8 mouse cellular contexts compared by ENCODE assay signal in genomic region chr17:31636277-31636941, GRCm38 (mm10). TPM values are rescaled to one million over a fixed set of nuclear protein-coding genes. Genes with fewer than 3 reads are reported as not detected.
DNase-seq lines count a peak whose midpoint lies in the region; ATAC-seq and TF ChIP-seq lines count a peak whose summit lies in the region.

No protein-coding gene starts in this region.

- peaks cover 16% of the 10 kb centered on the region for H3K27me3 ChIP-seq in kidney, embryonic 16.5 days (ENCODE audit: insufficient read depth, low read length)
- peaks cover 36% of the 10 kb centered on the region for H3K27me3 ChIP-seq in embryonic facial prominence, embryonic 10.5 days (replicated peaks; ENCODE audit: low read depth, poor library complexity, severe bottlenecking)
- no peaks in the 10 kb centered on the region for H3K27me3 ChIP-seq in hindbrain, postnatal 0 days (ENCODE audit: insufficient read depth, low read length)
- peaks cover 19% of the 10 kb centered on the region for H3K27me3 ChIP-seq in myocyte (ENCODE audit: control insufficient read depth, insufficient read depth, insufficient read length)

- no peak; the same call in 1 of the 2 replicates for ATAC-seq in kidney, embryonic 16.5 days (ENCODE audit: low FRiP score, low TSS enrichment)
- peak; percentile 48 for ATAC-seq in hindbrain, postnatal 0 days

- TF ChIP-seq POLR2A in myocyte (IDR thresholded peaks at IDR 0.05; ENCODE audit: insufficient read length, low read depth): no peak

- H3K4me1 ChIP-seq in kidney, embryonic 16.5 days (ENCODE audit: insufficient read depth, low read length): peaks cover 11% of the 10 kb centered on the region
- H3K4me1 ChIP-seq in embryonic facial prominence, embryonic 10.5 days: peaks cover 20% of the 10 kb centered on the region
- H3K4me1 ChIP-seq in hindbrain, postnatal 0 days (ENCODE audit: insufficient read depth, low read length): 0 out of 2 replicates have a peak, but pooled peaks cover 9% of the 10 kb centered on the region

- no peak overlapping the region for H3ac ChIP-seq in myocyte (ENCODE audit: control insufficient read depth, insufficient read length)

- H3K27ac ChIP-seq in kidney, embryonic 16.5 days (ENCODE audit: low read length): no peak overlapping the region
- peak overlapping the region; percentile 58; the same call in 1 of the 2 replicates for H3K27ac ChIP-seq in embryonic facial prominence, embryonic 10.5 days (replicated peaks)
- H3K27ac ChIP-seq in hindbrain, postnatal 0 days: peak overlapping the region; percentile 81; the same call in 1 of the 2 replicates

- WGBS in kidney, embryonic 16.5 days: 3% methylated on average over 45 of the region's 45 CpGs
- WGBS in embryonic facial prominence, embryonic 10.5 days: 5% methylated on average over 45 of the region's 45 CpGs
- WGBS in hindbrain, postnatal 0 days: 3% methylated on average over 45 of the region's 45 CpGs

- H3K36me3 ChIP-seq in kidney, embryonic 16.5 days (ENCODE audit: insufficient read depth, low read length): no peaks in the 10 kb centered on the region
- no peaks in the 10 kb centered on the region for H3K36me3 ChIP-seq in embryonic facial prominence, embryonic 10.5 days (replicated peaks)
- no peaks in the 10 kb centered on the region for H3K36me3 ChIP-seq in hindbrain, postnatal 0 days (ENCODE audit: insufficient read depth, low read length)
- H3K36me3 ChIP-seq in myocyte (ENCODE audit: control insufficient read depth, insufficient read depth): no peaks in the 10 kb centered on the region

- H3K79me2 ChIP-seq in myocyte (ENCODE audit: control insufficient read depth, insufficient read depth): no peaks in the 10 kb centered on the region

- peak overlapping the region; percentile 66 for H3K9ac ChIP-seq in kidney, embryonic 16.5 days (replicated peaks; ENCODE audit: low read length)
- H3K9ac ChIP-seq in hindbrain, postnatal 0 days (replicated peaks; ENCODE audit: low read length): peak overlapping the region; percentile 62

- no peak for DNase-seq in kidney, adult 18-20 months
- DNase-seq in embryonic facial prominence, embryonic 10.5 days (ENCODE audit: low spot score): no peak
- DNase-seq in hindbrain, postnatal 0 days (ENCODE audit: low spot score): no peak
- no peak for DNase-seq in testis, postnatal 10 days (ENCODE audit: low spot score)
- no peak for DNase-seq in cerebellum, adult 9-11 months
- DNase-seq in thymus, postnatal 0 days (ENCODE audit: low spot score): no peak

- peak overlapping the region; percentile 61 for H3K4me3 ChIP-seq in kidney, embryonic 16.5 days (ENCODE audit: low read length)
- peak overlapping the region; percentile 66 for H3K4me3 ChIP-seq in embryonic facial prominence, embryonic 10.5 days
- H3K4me3 ChIP-seq in hindbrain, postnatal 0 days (ENCODE audit: low read length): peak overlapping the region; percentile 49
- no peak overlapping the region for H3K4me3 ChIP-seq in myocyte

- peak overlapping the region; percentile 99 for H3K4me2 ChIP-seq in kidney, embryonic 16.5 days (replicated peaks; ENCODE audit: low read depth, low read length)
- H3K4me2 ChIP-seq in hindbrain, postnatal 0 days (ENCODE audit: low read depth, low read length): peak overlapping the region; percentile 94
- peak overlapping the region; percentile 50 for H3K4me2 ChIP-seq in myocyte (ENCODE audit: low read depth)

- TF ChIP-seq CTCF in hindbrain, postnatal 0 days (IDR thresholded peaks at IDR 0.05; ENCODE audit: low read depth): no peak

- no peaks in the 10 kb centered on the region for H3K9me3 ChIP-seq in kidney, embryonic 16.5 days (ENCODE audit: low read length)
- no peaks in the 10 kb centered on the region for H3K9me3 ChIP-seq in embryonic facial prominence, embryonic 10.5 days
- no peaks in the 10 kb centered on the region for H3K9me3 ChIP-seq in hindbrain, postnatal 0 days (ENCODE audit: low read length)

TF ChIP-seq in myocyte, 11 proteins besides CTCF, POLR2A, EP300 and RAD21:
- TF ChIP-seq REST (IDR thresholded peaks at IDR 0.05; ENCODE audit: insufficient read depth, insufficient read length): no peak
- no peak for TF ChIP-seq TCF3 (IDR thresholded peaks at IDR 0.05; ENCODE audit: insufficient read length, low read depth)
- TF ChIP-seq MYOG (IDR thresholded peaks at IDR 0.05; ENCODE audit: control insufficient read depth in 1 of 3, insufficient read depth in 1 of 3, insufficient read length in 2 of 3, low read depth in 2 of 3): peak in 1 of 3 experiments; percentile 19
- TF ChIP-seq POLR2AphosphoS2 (IDR thresholded peaks at IDR 0.05; ENCODE audit: insufficient read length, low read depth): no peak
- no peak for TF ChIP-seq CEBPB (IDR thresholded peaks at IDR 0.05; ENCODE audit: insufficient read depth, poor library complexity, severe bottlenecking)
- TF ChIP-seq E2F4 (IDR thresholded peaks at IDR 0.05; ENCODE audit: insufficient read depth): no peak
- TF ChIP-seq SRF (IDR thresholded peaks at IDR 0.05; ENCODE audit: control insufficient read depth, insufficient read length, low read depth): no peak

RNA-seq across cellular contexts. Expression of gene Cbs, which starts 0.6 kb away (rescaled TPM):
- 3.8 and 5.0 TPM in 2 replicates for polyA plus RNA-seq in kidney, embryonic 16.5 days (2015; fragmentation: Nextera tagmentation; extraction: Ambion mirVana)
- 2.5 and 2.8 TPM in 2 replicates for polyA plus RNA-seq in embryonic facial prominence, embryonic 10.5 days (2016; fragmentation: Nextera tagmentation; extraction: Ambion mirVana)
- 31.4 and 38.8 TPM in 2 replicates for total RNA-seq in hindbrain, postnatal 0 days (2014; rRNA removed)
- polyA plus RNA-seq in hindbrain, postnatal 0 days (2015; fragmentation: Nextera tagmentation; extraction: Ambion mirVana): 25.8 and 30.7 TPM in 2 replicates
- polyA plus RNA-seq in myocyte (2012; fragmentation: generic; extraction: Trizol): 0.06 TPM
- polyA plus RNA-seq in thymus, postnatal 0 days (2015; fragmentation: Nextera tagmentation; extraction: Ambion mirVana): 0.71 and 0.88 TPM in 2 replicates

RNA-seq across cellular contexts. Expression of gene U2af1, which starts 22.3 kb away (rescaled TPM):
- 262 and 338 TPM in 2 replicates for polyA plus RNA-seq in kidney, embryonic 16.5 days (2015; fragmentation: Nextera tagmentation; extraction: Ambion mirVana)
- 464 and 498 TPM in 2 replicates for polyA plus RNA-seq in embryonic facial prominence, embryonic 10.5 days (2016; fragmentation: Nextera tagmentation; extraction: Ambion mirVana)
- total RNA-seq in hindbrain, postnatal 0 days (2014; rRNA removed): 46.2 and 54.6 TPM in 2 replicates
- 224 and 242 TPM in 2 replicates for polyA plus RNA-seq in hindbrain, postnatal 0 days (2015; fragmentation: Nextera tagmentation; extraction: Ambion mirVana)
- 135 TPM for polyA plus RNA-seq in myocyte (2012; fragmentation: generic; extraction: Trizol)
- 361 and 388 TPM in 2 replicates for polyA plus RNA-seq in thymus, postnatal 0 days (2015; fragmentation: Nextera tagmentation; extraction: Ambion mirVana)

RNA-seq across cellular contexts. Expression of gene Cryaa, which starts 41.2 kb away (rescaled TPM):
- not detected in 2 replicates for polyA plus RNA-seq in kidney, embryonic 16.5 days (2015; fragmentation: Nextera tagmentation; extraction: Ambion mirVana)
- polyA plus RNA-seq in embryonic facial prominence, embryonic 10.5 days (2016; fragmentation: Nextera tagmentation; extraction: Ambion mirVana): 0.77 TPM in 1 of 2 replicates, not detected in the other
- 0.52 and 0.90 TPM in 2 replicates for total RNA-seq in hindbrain, postnatal 0 days (2014; rRNA removed)
- polyA plus RNA-seq in hindbrain, postnatal 0 days (2015; fragmentation: Nextera tagmentation; extraction: Ambion mirVana): 1.2 TPM in 2 replicates
- polyA plus RNA-seq in myocyte (2012; fragmentation: generic; extraction: Trizol): not detected
- polyA plus RNA-seq in thymus, postnatal 0 days (2015; fragmentation: Nextera tagmentation; extraction: Ambion mirVana): 2.3 and 2.8 TPM in 2 replicates
